Mouse (Mus musculus) C2C12 (cell line): ENCODE measurements at regions not wholly inside any gene's neighbourhood (a gene's known extent, or its start where the extent isn't known, plus 50 kb on each side); places are given as distances from the start of the nearest gene placed in this dataset.

Experiments used
- H3K27me3 ChIP-seq: one replicate; pipeline ENCODE4 v1.6.1; 2011; ENCODE audit not compliant: control insufficient read depth, insufficient read depth, insufficient read length
- H3K36me3 ChIP-seq: one replicate; pipeline ENCODE4 v1.6.1; 2011; ENCODE audit not compliant: control insufficient read depth, insufficient read depth
- H3K4me3 ChIP-seq: one replicate; pipeline ENCODE4 v1.5.1; 2011; ENCODE audit warnings: mild to moderate bottlenecking, control low read depth; ENCODE audit not compliant: poor library complexity, insufficient read depth, severe bottlenecking
- H3K79me2 ChIP-seq: one replicate; pipeline ENCODE4 v1.6.1; 2011; ENCODE audit not compliant: control insufficient read depth, insufficient read depth
- H3K79me3 ChIP-seq: one replicate; pipeline ENCODE4 v1.6.1; 2011; ENCODE audit warnings: low read depth, control low read depth
- H3ac ChIP-seq: one replicate; pipeline ENCODE3; 2011; ENCODE audit warnings: low read depth; ENCODE audit not compliant: control insufficient read depth, insufficient read length
- CEBPB ChIP-seq: IDR thresholded peaks from one replicate; pipeline ENCODE4 v1.6.1; 2011; ENCODE audit warnings: low read depth, mild to moderate bottlenecking, control low read depth, moderate library complexity
- CTCF ChIP-seq: IDR thresholded peaks from one replicate; pipeline ENCODE4 v1.5.1; 2011; ENCODE audit not compliant: control insufficient read depth, insufficient read depth, insufficient read length
- FOSL1 ChIP-seq: IDR thresholded peaks from one replicate; pipeline ENCODE4 v1.8.0; 2011; ENCODE audit warnings: mild to moderate bottlenecking, low read length; ENCODE audit not compliant: poor library complexity, insufficient read depth, severe bottlenecking
- MAX ChIP-seq: IDR thresholded peaks from one replicate; pipeline ENCODE4 v1.6.1; 2011; ENCODE audit warnings: mild to moderate bottlenecking, control low read depth
- MYOD1 ChIP-seq: IDR thresholded peaks from one replicate; pipeline ENCODE4 v1.6.1; 2011; ENCODE audit warnings: low read depth; ENCODE audit not compliant: control insufficient read depth, insufficient read length
- MYOG ChIP-seq: IDR thresholded peaks from one replicate; pipeline ENCODE4 v1.6.1; 2011; ENCODE audit not compliant: control insufficient read depth, insufficient read length; ENCODE audit errors: extremely low read depth
- USF1 ChIP-seq: IDR thresholded peaks from one replicate; pipeline ENCODE4 v1.6.1; 2011; ENCODE audit warnings: low read depth, mild to moderate bottlenecking, control low read depth, moderate library complexity

DNA sequence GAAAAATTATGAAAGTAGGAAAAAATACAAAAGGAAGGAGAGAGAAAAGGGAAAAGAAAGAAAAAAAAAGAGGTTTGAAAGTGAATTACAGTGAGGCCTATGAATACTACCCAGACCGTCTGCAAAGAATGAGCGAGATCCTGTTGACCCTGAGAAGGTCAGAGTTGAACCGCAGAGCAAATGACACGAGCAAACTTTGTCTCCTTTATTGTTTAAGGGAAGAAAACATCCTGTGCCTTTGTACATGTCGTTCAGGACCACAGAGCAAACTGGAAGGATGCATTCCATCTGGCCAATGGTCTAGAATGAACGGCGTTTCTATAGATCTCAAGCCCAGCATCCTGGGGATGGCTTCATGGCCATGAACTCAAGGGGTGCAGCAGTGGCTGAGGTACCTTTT lies 270.6 kb upstream of the Zfp637 start:
- Histone ChIP-seq H3K79me2 (no peaks in the 10 kb centered on the region), H3K4me3 (no peak overlapping the region), H3ac (no peak overlapping the region), H3K79me3 (no peaks in the 10 kb centered on the region), H3K27me3 (no peaks in the 10 kb centered on the region), H3K36me3 (no peaks in the 10 kb centered on the region)
- no peak for TF ChIP-seq CTCF
- no peak for TF ChIP-seq MYOG
- TF ChIP-seq USF1, result no peak
- TF ChIP-seq CEBPB, result no peak
- no peak for TF ChIP-seq MAX
- no peak for TF ChIP-seq FOSL1
- no peak for TF ChIP-seq MYOD1

DNA sequence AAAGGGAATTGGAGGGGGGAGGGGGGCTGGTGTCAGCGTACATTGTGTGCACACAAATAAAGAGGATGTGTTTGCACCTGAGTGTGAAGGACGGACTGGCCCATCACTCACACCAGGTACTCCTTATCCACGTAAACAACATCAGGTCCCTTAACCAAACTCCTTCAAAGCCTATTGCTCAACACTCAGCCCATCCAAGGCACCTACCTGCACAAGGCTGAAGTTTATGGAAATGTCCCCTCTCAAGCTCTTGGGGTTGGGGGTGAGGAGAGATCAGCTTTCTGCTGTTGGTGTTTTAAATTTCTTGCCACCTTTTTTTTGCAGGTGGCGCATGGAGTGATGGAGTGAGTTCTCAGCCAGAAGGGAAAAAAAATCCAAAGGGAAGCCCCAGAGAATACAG lies 270.2 kb upstream of the Zfp637 start:
- Histone ChIP-seq H3K79me3 (no peaks in the 10 kb centered on the region), H3K79me2 (no peaks in the 10 kb centered on the region), H3K36me3 (no peaks in the 10 kb centered on the region), H3ac (no peak overlapping the region), H3K4me3 (no peak overlapping the region), H3K27me3 (no peaks in the 10 kb centered on the region)
- TF ChIP-seq MYOD1 (no peak), CTCF (no peak), CEBPB (no peak), MAX (no peak), USF1 (no peak), FOSL1 (no peak), MYOG (no peak)

DNA sequence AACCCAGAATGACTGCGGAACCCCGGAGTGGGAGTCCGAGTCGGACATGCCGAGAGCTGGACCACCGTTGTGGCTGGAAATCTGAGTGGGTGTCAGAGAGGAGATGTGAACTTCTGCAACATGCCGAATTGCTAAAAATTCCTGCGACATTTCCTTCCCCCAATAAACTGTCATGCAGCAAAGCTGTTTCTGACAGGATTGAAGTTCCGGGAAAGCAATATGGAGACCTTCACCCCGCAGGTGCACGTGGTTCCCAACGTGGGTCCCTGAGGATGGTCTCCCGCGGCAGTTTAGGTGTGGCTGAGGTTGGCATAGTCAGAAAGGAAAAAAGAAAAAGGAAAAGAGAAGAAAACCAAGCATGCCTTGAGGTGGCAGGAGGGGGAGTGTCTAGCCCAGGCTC lies 269.0 kb upstream of the Zfp637 start:
- no peak overlapping the region for H3ac ChIP-seq
- H3K4me3 ChIP-seq, result no peak overlapping the region
- no peaks in the 10 kb centered on the region for H3K36me3 ChIP-seq
- no peaks in the 10 kb centered on the region for H3K27me3 ChIP-seq
- no peaks in the 10 kb centered on the region for H3K79me3 ChIP-seq
- no peak for TF ChIP-seq MYOD1
- no peak for TF ChIP-seq FOSL1
- no peak for TF ChIP-seq MYOG
- TF ChIP-seq CTCF, result no peak
- no peak for TF ChIP-seq USF1
- no peak for TF ChIP-seq MAX
- no peaks in the 10 kb centered on the region for H3K79me2 ChIP-seq

DNA sequence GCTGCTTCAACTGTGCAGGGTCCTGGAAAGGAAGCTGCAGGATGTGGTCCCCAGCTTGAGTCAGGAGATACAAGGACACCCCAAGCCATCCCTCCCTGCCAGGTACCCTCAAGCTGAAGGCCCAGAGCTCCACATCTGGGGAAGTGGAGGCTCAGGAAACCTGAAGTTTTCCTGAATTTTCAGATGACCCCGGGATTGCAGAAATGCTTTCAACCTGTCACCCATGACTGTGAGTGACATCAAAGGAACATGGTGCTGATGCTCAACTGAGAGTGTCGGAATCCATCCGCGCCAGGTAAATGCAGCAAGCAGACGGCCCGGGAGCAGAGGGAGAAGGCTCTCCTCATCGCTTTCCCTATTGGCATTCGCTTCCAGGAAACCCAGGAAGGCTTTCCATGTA lies 267.6 kb upstream of the Zfp637 start:
- Histone ChIP-seq H3K4me3 (no peak overlapping the region), H3ac (no peak overlapping the region), H3K27me3 (no peaks in the 10 kb centered on the region), H3K36me3 (no peaks in the 10 kb centered on the region), H3K79me3 (no peaks in the 10 kb centered on the region), H3K79me2 (no peaks in the 10 kb centered on the region)
- TF ChIP-seq CEBPB, result no peak
- TF ChIP-seq MYOD1, result no peak
- no peak for TF ChIP-seq CTCF
- TF ChIP-seq USF1, result no peak
- TF ChIP-seq FOSL1, result no peak
- no peak for TF ChIP-seq MAX
- no peak for TF ChIP-seq MYOG

DNA sequence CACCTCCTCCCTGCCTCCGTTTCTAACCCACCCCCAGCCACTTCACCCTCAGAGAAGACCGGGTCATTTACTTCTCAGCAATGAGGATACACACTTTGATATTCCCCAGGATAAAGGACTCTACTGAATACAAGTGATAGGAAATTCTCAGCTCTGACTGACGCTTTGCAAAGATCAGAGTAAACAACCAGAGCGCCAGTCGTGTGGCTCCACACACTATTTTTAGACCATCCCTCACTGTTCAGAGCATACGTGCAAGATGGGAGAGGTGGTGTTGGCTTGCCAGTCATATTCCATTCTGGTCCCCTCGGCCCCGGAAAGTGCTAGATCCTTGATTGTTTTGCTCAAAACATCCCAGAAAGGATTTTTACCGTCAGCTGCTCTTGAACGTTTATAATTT lies 266.8 kb upstream of the Zfp637 start:
- Histone ChIP-seq H3K4me3 (no peak overlapping the region), H3ac (no peak overlapping the region), H3K27me3 (no peaks in the 10 kb centered on the region), H3K79me3 (no peaks in the 10 kb centered on the region), H3K79me2 (no peaks in the 10 kb centered on the region), H3K36me3 (no peaks in the 10 kb centered on the region)
- TF ChIP-seq CEBPB, result no peak
- TF ChIP-seq FOSL1, result no peak
- no peak for TF ChIP-seq MAX
- TF ChIP-seq MYOG, result no peak
- TF ChIP-seq CTCF, result no peak
- no peak for TF ChIP-seq USF1
- no peak for TF ChIP-seq MYOD1

DNA sequence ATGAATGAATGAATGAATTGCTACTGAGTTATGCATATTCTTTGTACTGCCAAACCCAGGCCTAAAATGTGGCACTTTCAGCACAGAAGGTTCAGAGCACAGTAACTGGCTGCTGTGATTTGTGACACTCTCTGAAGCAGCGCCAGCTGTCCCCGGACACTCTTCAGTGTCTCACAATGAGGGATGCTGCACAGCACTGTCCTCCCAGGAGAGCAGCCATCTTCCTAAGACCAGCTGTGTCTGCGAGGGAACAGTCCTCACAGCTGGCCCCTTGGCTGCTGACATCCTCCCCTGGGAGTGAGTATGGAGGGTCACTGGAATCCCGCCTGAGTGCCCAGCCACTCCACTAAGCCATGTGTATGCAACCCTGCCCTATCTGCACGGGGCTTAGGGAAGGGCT lies 265.9 kb upstream of the Zfp637 start:
- TF ChIP-seq CEBPB (no peak), MAX (no peak), MYOG (no peak), MYOD1 (no peak), FOSL1 (no peak), USF1 (no peak), CTCF (no peak)

More for the DNA sequence above, 265.9 kb upstream of the Zfp637 start:
- Histone ChIP-seq H3K36me3 (no peaks in the 10 kb centered on the region), H3ac (no peak overlapping the region), H3K79me2 (no peaks in the 10 kb centered on the region), H3K4me3 (no peak overlapping the region), H3K79me3 (no peaks in the 10 kb centered on the region), H3K27me3 (no peaks in the 10 kb centered on the region)
